Mouse (Mus musculus): ENCODE data around the gene Olfr692.
"Not testable (repeated sequence)": the region's sequence is repeated elsewhere in the genome, so short reads cannot be mapped to it uniquely, and the experiment has no call there.

Olfr692 gene

GRCm38 (mm10) chr7:105367930-105368329 lies at the start of gene Olfr692:
Olfr692 (plus strand) TSS chr7:105368230.
- no peak for DNase-seq (ENCODE audit: low read depth, low spot score)

- no peak for DNase-seq (ENCODE audit: low read depth, low spot score)
Measured at GRCm38 (mm10) chr7:105325302-105325701, 42.7 kb upstream of the Olfr692 start.

GRCm38 (mm10) chr7:105334004-105334403 lies 34.0 kb upstream of the Olfr692 start, which contains the start of gene Olfr690:
Olfr690 (minus strand) TSS chr7:105334104.
- DNase-seq (ENCODE audit: low read depth, low spot score): no peak

- DNase-seq (ENCODE audit: low read depth, low spot score): no peak
Measured at GRCm38 (mm10) chr7:105342170-105342569, 25.9 kb upstream of the Olfr692 start, which contains the start of gene Olfr691. Olfr691 (minus strand) TSS chr7:105342270.

GRCm38 (mm10) chr7:105342752-105343151 lies 25.3 kb upstream of the Olfr692 start:
- DNase-seq (ENCODE audit: low read depth, low spot score): no peak

- not testable (repeated sequence) for DNase-seq (ENCODE audit: low read depth, low spot score)
Measured at GRCm38 (mm10) chr7:105356064-105356463, 12.0 kb upstream of the Olfr692 start.

- not testable (repeated sequence) for DNase-seq (ENCODE audit: low read depth, low spot score)
Measured at GRCm38 (mm10) chr7:105356487-105356886, 11.5 kb upstream of the Olfr692 start.

GRCm38 (mm10) chr7:105361713-105362112 lies 6.3 kb upstream of the Olfr692 start:
- no peak for DNase-seq (ENCODE audit: low read depth, low spot score)

GRCm38 (mm10) chr7:105367268-105367667 lies 762 bp upstream of the Olfr692 start:
- no peak for DNase-seq (ENCODE audit: low read depth, low spot score)

- DNase-seq (ENCODE audit: low read depth, low spot score): no peak
Measured at GRCm38 (mm10) chr7:105368521-105368920, 491 bp downstream of the Olfr692 start.

- DNase-seq (ENCODE audit: low read depth, low spot score): no peak
Measured at GRCm38 (mm10) chr7:105372912-105373311, 4.9 kb downstream of the Olfr692 start.

GRCm38 (mm10) chr7:105373509-105373908 lies 5.5 kb downstream of the Olfr692 start:
- DNase-seq (ENCODE audit: low read depth, low spot score): no peak

GRCm38 (mm10) chr7:105373976-105374375 lies 5.9 kb downstream of the Olfr692 start:
- no peak for DNase-seq (ENCODE audit: low read depth, low spot score)

- no peak for DNase-seq (ENCODE audit: low read depth, low spot score)
Measured at GRCm38 (mm10) chr7:105374866-105375265, 6.8 kb downstream of the Olfr692 start, which contains the start of gene Gm5901. Gm5901 (plus strand) TSS chr7:105375038.

- no peak for DNase-seq (ENCODE audit: low read depth, low spot score)
Measured at GRCm38 (mm10) chr7:105380329-105380728, 12.3 kb downstream of the Olfr692 start.

- no peak for DNase-seq (ENCODE audit: low read depth, low spot score)
Measured at GRCm38 (mm10) chr7:105387696-105388095, 19.7 kb downstream of the Olfr692 start.

- DNase-seq (ENCODE audit: low read depth, low spot score): no peak
Measured at GRCm38 (mm10) chr7:105390236-105390635, 22.2 kb downstream of the Olfr692 start.

- no peak for DNase-seq (ENCODE audit: low read depth, low spot score)
Measured at GRCm38 (mm10) chr7:105394606-105395005, 26.6 kb downstream of the Olfr692 start.

- DNase-seq (ENCODE audit: low read depth, low spot score): no peak
Measured at GRCm38 (mm10) chr7:105395131-105395820, 27.2 kb downstream of the Olfr692 start.

GRCm38 (mm10) chr7:105396126-105396525 lies 28.1 kb downstream of the Olfr692 start:
- DNase-seq (ENCODE audit: low read depth, low spot score): no peak

GRCm38 (mm10) chr7:105399058-105399934 lies 31.3 kb downstream of the Olfr692 start:
- no peak for DNase-seq (ENCODE audit: low read depth, low spot score)

GRCm38 (mm10) chr7:105399935-105400624 lies 32.0 kb downstream of the Olfr692 start, which contains the start of gene Fam160a2:
Fam160a2 (minus strand) TSS chr7:105400054.
- DNase-seq (ENCODE audit: low read depth, low spot score): peak; percentile 98
